Mouse (Mus musculus) midbrain, embryonic 12.5 days (tissue): ENCODE measurements around the gene Gm12695. TPM values are rescaled to one million over a fixed set of nuclear protein-coding genes. Genes with fewer than 3 reads are reported as not detected.

Experiments used
- ATAC-seq: fragments of 200-750 bp; cut with Nextera tagmentation; 2 replicates; pipeline ENCODE4 v1.8.0; 2017; ENCODE audit warnings: low read depth, moderate TSS enrichment, moderate library complexity; ENCODE audit not compliant: low FRiP score
- H3K27ac ChIP-seq: fragments of 300-500 bp; sonication (generic); replicated peaks from 2 replicates; pipeline ENCODE4 v1.5.1; 2016; ENCODE audit warnings: mild to moderate bottlenecking
- H3K27me3 ChIP-seq: fragments of 300-500 bp; sonication (generic); 2 replicates; pipeline ENCODE4 v1.6.1; 2016; ENCODE audit warnings: mild to moderate bottlenecking
- H3K36me3 ChIP-seq: fragments of 300-500 bp; sonication (generic); 2 replicates; pipeline ENCODE4 v1.6.1; 2016
- H3K4me1 ChIP-seq: fragments of 300-500 bp; sonication (generic); 2 replicates; pipeline ENCODE4 v1.6.1; 2016
- H3K4me2 ChIP-seq: fragments of 300-500 bp; sonication (generic); replicated peaks from 2 replicates; pipeline ENCODE4 v1.6.1; 2016; ENCODE audit warnings: mild to moderate bottlenecking, moderate library complexity
- H3K4me3 ChIP-seq: fragments of 300-500 bp; sonication (generic); 2 replicates; pipeline ENCODE4 v1.5.1; 2016; ENCODE audit warnings: mild to moderate bottlenecking
- H3K9ac ChIP-seq: fragments of 300-500 bp; sonication (generic); replicated peaks from 2 replicates; pipeline ENCODE4 v1.6.1; 2016; ENCODE audit warnings: mild to moderate bottlenecking, moderate library complexity
- H3K9me3 ChIP-seq: fragments of 300-500 bp; sonication (generic); 2 replicates; pipeline ENCODE4 v1.6.1; 2016; ENCODE audit warnings: mild to moderate bottlenecking
- WGBS: fragments of 180-500 bp; shearing (Covaris S2); methylation state at CpG from one replicate; pipeline ENCODE4 v1.1.7; 2016; 5-methylcytosine and 5-hydroxymethylcytosine counted together
- polyA plus RNA-seq: library from polyadenylated mRNA; unstranded; fragments of >200 nt; fragmentation: Nextera tagmentation; extraction: Ambion mirVana; gene quantifications from 2 replicates; pipeline ENCODE4 v1.2.1, GENCODE M21; 2016

Gene Gm12695
- polyA plus RNA-seq, 1 experiment from 2014 or later: not detected

GRCm38 (mm10) chr4:96687358-96687803 is 97.6 kb downstream of the Gm12695 start:
- Histone ChIP-seq H3K9me3 (no peaks in the 10 kb centered on the region), H3K36me3 (no peaks in the 10 kb centered on the region), H3K27ac (no peak overlapping the region), H3K9ac (no peak overlapping the region), H3K27me3 (no peaks in the 10 kb centered on the region), H3K4me3 (no peak overlapping the region), H3K4me2 (no peak overlapping the region), H3K4me1 (no peaks in the 10 kb centered on the region)
- peak; percentile 67 for ATAC-seq
- 37% methylated on average over 2 of the region's 2 CpGs for WGBS

DNA sequence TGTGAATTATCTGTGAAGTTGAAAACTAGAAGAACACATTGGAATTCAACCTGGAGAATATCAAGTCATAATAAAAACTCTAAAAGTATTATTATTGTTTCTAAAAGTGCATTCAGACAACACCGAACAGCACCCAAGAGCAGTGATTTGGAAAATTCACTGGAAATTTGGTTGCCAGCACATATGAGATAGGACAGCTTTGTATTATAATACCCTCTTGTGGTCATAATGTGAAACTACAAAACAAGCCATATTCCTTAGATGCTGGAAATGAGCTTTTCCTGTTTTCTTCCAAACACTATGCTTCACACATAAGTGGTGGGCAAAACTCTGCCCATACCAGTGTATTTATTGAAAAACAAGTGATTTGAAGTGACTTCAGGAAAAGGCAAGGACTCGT is 101.5 kb downstream of the Gm12695 start:
- Histone ChIP-seq H3K4me1 (no peaks in the 10 kb centered on the region), H3K4me2 (no peak overlapping the region), H3K9me3 (no peaks in the 10 kb centered on the region), H3K27ac (no peak overlapping the region), H3K27me3 (no peaks in the 10 kb centered on the region), H3K9ac (no peak overlapping the region), H3K36me3 (no peaks in the 10 kb centered on the region), H3K4me3 (no peak overlapping the region)
- no peak for ATAC-seq
- WGBS: 48% methylated on average over 2 of the region's 2 CpGs

DNA sequence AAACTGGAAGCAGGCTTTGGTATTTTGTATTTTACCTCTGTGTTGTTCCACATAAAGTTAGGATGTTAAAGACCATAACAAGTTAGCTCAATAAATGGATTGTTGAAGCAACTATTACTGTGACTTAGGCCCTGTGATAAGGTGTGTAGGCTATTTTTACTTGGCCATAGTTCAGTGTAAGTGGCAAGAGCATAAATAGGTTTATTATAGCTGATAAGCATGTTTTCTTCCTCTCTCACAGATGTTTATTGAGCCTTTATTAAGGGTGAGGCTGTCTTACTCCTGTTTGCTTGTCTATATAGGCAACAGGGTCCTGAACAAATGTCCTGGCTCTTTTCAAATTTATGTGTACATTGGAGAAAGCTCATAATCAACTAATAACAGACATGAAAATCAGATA is 104.0 kb downstream of the Gm12695 start:
- Histone ChIP-seq H3K9me3 (no peaks in the 10 kb centered on the region), H3K36me3 (no peaks in the 10 kb centered on the region), H3K4me3 (no peak overlapping the region), H3K4me2 (no peak overlapping the region), H3K9ac (no peak overlapping the region), H3K27me3 (no peaks in the 10 kb centered on the region), H3K4me1 (no peaks in the 10 kb centered on the region), H3K27ac (no peak overlapping the region)
- ATAC-seq: no peak

DNA sequence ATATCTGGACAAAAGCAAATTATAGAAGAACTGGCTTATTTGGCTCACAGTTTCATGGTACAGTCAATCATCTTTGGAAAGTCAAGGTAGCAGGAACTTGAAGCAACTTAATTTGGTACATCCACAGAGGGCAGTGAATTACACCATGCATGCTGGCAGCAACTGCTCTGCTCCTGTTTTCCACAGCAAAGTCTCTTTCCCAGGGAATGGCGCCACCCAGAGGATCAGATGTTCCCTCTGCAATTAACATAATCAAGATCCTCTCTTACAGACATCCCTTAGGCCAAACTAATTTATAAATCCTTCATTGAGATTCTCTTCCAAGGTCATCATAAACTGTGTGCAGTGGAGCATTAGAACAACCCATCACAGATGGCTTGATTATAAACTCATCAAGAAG is 104.8 kb downstream of the Gm12695 start:
- Histone ChIP-seq H3K27ac (no peak overlapping the region), H3K27me3 (no peaks in the 10 kb centered on the region), H3K9me3 (no peaks in the 10 kb centered on the region), H3K4me3 (no peak overlapping the region), H3K36me3 (no peaks in the 10 kb centered on the region), H3K9ac (no peak overlapping the region), H3K4me1 (no peaks in the 10 kb centered on the region), H3K4me2 (no peak overlapping the region)
- ATAC-seq: no peak
- WGBS: 37% methylated on average over 1 of the region's 1 CpGs

Other genes starting within 250 kb of the Gm12695 start
- 3.2 and 3.6 TPM in 2 replicates for gene Cyp2j6, start 231.5 kb downstream of the Gm12695 start, polyA plus RNA-seq
- gene Cyp2j9, start 193.6 kb downstream of the Gm12695 start, polyA plus RNA-seq: 1.2 and 1.4 TPM in 2 replicates
- not detected in 2 replicates for gene Cyp2j5, start 121.0 kb downstream of the Gm12695 start, polyA plus RNA-seq